Mouse (Mus musculus): ENCODE measurements around the gene Tnrc6c.

- no peak for TF ChIP-seq POLR2A (IDR thresholded peaks at IDR 0.05; ENCODE audit: low read depth, low read length)
- no peak for TF ChIP-seq CTCF (IDR thresholded peaks at IDR 0.05; ENCODE audit: extremely low read depth, insufficient read depth, insufficient read length, insufficient replicate concordance)
Observed at GRCm38 (mm10) chr11:117730490-117730838, 76.4 kb downstream of the Tnrc6c start.
